Mouse (Mus musculus) right cerebral cortex, adult 2 months (tissue): ENCODE results near the gene Ptpn3.

Experiments used
- DNase-seq, 2 experiments: peaks; one replicate each; pipeline ENCODE4 v3.0.0; 2021 to 2022; ENCODE audit warnings: low spot score in 2 of 2

The Ptpn3 gene

DNA sequence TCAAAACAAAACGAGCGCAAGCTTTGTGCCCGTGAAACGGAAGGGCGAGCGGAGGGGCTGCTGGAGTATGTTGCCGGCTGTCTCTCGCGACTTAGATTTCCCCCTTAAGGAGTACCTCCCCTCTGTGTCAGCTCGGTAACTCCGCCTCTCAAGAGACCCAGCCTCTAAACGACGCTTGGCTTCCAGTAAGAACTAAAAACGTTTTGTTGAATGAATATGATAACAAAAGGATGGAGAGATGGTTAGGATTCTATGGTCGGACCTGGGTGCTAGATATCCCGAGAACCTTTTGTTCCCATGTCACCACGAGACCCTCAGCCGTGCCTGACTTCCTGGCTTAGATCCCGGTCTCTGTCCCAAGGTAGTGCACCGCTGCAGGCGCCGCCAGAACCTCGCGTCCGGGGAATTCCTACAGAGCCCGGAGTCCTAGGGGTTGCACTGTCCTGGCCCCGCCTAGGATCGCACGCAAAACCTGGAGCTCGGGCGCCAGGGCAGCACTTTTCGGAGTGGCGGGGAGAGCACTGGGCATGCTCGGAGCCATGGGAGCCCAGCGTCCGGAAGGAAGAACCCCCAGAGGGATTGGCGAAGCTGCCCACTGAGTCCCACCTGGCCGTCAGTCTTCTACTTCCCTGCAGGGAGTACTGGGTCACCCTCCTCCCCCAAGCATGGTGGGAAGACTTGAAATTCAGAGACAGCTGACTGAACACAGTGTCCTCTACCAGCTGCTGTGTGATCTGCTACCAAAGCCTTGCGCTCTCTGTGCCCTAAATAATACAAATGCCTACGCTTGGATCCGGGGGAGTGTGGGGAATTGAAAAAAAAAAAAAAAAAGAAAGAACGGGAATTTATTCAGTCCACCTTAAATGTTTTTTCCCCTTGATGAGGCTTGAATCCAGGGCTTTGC, at the start of gene Ptpn3:
TSS of gene Ptpn3 (minus strand) at position 428 of the 904 bp plus-strand sequence.
- DNase-seq = peak; percentile 75 to 82

DNA sequence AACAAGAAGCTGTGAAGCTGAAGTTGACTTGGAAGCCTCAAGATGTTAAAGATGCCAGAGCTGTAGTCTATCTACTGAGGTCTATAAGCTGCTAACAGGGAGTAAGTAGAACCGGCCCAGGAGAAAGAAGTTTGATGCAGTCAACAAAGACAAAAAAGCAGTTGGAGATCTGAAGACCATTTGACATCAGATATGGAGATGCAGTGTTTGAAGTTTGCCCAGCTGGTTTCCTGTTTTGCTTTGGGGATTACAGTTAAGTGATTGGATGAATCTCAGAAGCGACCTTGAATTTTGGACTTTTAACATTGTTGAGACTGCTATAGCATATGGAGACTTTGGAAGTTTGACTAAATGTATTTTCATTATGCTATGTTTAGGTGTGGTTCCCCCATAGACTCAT, 48.9 kb upstream of the Ptpn3 start:
- no peak for DNase-seq

DNA sequence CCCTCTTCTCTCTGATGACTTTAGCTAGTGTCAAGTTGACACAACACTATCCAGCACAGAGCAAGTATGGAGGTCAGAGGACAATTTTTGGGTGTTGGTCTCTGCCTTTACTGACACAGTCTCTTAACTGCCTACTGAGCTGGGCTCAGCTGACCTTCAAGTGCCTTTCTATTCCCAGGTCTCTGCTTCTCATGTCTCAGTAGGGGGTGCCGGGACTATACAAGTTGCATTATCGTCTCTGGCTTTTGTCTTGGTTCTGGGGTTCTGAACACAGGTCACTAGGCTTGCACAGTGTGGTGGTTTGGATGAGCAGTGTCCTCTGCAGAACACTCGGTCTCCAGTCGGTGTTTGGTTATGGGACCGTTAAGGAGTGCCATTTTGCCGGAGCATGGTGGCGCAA, 42.4 kb upstream of the Ptpn3 start:
- no peak for DNase-seq

DNA sequence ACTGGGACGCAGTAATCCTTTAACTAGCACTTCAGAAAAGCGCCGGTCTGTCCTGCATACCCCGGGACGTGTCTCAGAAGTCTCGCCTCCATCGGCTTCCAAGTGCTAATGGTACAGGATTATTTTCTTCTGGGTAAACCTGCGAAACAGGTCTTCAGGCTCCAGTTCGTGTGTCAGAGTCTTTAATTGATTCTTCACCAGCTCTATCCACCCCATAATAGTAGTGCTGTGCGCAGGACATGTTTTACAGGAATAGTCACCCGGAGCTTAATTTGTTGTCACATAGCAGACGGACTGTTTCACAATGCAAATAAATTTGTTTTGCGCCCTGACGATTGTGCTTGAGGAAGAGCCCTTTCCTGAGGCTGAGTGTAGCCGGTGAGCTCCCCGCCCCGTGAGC, 37.3 kb upstream of the Ptpn3 start:
- DNase-seq = no peak

DNA sequence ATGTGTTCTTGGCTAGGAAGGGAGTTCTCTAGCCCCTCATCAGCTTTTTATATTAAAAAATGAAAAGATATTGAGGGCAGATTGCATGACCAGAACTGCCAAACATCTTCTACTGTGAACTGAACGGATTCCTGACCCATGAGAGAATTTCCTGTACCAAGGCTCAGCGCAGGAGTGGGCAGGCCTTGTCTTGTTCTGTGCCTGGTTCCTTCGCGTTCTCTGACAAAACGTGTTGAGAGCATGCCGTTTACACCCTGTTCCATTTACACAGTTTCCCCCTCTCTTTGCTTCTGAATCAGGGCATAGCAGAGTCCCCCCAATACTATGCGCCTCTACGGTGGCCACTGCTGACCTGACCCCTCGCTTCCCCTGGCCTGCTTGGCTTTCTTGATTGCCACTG, 36.4 kb upstream of the Ptpn3 start:
- no peak for DNase-seq

DNA sequence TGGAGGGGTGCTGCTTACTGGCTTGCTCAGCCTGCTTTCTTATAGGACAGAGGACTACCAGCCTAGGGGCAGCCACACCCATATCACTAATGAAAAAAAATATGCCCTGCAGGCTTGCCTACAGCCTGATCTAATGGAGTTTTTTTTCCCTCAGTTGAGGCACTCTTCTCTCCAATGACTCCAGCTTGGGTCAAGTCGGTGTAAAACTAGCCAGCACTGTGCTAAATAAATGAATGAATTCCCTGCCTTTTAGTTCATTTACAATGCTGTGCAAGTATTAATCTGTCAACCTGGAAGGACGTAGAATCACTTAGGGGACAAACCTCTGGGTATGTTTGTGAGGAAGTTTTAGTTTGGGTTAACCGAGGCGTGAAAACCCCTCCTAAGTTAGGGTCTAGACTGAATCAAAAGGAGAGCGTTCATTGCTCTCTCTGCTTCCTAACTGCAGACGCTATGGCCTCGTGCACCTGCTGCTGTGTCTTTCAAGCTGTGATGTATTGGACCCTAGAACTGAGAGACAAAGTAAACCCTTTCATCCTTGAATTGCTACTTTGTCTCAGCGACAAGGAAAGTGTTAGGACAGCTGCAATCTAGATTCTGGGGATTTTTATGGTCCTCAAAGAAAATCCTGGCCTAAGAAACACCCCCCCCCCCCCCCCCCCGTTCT, 33.5 kb upstream of the Ptpn3 start:
- no peak for DNase-seq

DNA sequence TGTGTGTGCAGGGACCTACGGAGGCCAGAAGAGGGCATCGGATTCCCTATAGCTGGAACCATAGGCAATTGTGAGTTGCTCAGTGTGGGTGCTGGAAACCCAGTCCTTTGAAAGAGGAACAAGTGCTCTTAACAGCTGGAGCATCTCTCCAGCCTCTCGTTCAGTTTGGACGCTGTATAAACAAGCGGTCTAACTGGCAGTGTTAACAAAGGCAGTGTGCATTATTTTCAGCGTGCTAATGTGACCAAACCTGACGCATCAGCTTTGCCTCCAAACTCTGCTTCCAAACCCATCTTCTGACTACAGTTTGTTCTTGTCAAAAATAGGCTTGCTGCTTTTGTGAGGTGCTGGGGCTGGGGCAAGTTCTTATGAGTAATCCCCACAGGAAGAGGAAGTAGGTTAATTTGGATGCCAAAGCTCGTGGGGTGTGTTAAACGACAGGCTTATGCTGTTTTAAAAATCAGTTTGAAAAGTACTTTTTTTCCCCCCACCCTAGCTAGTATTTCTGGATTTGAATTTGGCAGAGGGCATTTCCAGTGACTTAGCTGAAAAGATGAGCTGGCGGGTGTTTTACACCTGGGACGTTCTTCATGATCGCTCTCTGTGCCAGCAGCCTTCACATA, 32.4 kb upstream of the Ptpn3 start:
- peak in 1 of 2 experiments; percentile 18 for DNase-seq

DNA sequence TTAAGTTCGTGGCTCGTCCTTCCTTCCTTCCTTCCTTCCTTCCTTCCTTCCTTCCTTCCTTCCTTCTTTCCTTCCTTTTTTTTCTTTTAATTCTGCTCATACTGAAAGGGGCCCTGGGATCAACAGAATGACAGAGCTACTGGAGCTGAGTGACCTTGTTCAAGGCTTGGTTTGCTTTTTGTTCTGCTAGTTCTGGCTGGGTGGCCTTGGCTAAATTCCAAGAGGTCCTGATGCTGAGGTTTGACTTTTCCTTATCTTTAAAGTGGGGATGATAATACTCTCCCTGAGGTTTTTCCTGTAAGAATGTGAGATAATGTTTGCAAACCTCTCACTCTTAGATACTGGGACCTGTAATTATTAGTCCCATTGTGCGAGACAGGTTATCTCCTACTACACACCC, 30.9 kb upstream of the Ptpn3 start:
- no peak for DNase-seq

DNA sequence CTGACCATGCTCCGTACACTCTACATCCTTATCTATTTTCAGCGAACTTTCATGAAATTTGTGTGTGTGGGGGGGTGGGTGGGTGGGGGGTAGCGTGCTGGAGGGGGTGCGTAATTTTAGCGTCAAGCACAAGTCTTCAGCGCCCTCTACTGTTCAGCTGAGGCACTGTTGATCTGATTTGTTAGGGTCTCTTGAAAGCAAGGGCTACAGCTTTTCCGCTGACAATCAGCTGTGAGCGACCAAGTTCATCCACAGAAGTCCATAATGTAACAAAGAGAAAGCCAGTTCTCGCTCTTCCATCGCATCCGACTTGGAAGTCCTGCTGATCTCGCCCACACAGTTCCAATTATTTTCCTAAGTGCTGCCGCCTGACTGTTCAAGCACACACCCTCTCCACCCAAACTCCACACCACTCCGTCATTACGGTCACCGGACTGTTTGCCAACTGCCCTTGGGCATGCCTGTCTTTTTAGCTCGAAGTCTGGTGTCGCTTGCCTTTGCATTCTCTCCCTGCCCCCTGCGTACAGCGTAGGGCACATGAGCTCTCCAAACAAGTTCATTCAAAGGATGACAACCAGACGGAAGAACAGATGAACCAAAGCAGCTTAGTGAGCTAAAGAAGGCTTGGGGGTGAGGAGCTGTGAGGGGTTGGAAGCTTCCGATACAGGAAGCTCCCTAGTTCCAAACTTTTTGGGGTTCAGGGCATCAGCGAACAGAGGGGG, 19.1 kb upstream of the Ptpn3 start:
- DNase-seq = peak; percentile 69 to 74

DNA sequence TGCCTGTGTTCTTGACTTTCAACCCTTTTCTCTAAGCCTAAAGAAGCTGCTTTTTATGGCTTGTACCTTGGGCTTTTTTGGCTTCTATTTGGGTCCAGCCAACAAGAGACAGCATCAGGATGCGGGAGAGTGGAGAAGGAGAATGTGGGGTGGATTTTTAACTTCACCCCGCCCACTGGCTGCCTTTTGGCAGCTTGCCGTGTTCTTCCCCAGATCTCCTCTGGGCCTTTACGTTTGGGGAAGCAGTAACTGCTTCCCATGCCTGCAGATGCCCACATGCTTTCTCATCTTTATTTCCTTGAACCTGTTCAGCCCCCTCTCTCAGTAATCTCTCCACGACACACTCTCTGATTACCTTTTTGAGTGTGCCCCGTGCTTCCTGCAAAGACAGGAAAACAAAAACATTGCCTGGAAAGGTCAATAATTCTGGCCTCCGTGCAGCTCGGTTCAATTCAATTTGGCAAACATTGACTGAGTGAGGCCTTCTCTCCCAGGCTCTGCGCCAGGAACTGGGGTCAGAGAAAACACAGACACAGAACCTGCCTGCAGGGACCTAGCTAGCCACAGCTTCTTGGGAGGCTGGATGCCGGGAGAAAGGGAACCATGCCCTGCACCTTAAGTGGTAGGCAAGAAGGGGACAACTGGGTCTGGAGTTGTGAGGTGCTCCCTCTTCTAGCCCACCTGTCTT, 17.0 kb upstream of the Ptpn3 start:
- peak; percentile 79 to 88 for DNase-seq

DNA sequence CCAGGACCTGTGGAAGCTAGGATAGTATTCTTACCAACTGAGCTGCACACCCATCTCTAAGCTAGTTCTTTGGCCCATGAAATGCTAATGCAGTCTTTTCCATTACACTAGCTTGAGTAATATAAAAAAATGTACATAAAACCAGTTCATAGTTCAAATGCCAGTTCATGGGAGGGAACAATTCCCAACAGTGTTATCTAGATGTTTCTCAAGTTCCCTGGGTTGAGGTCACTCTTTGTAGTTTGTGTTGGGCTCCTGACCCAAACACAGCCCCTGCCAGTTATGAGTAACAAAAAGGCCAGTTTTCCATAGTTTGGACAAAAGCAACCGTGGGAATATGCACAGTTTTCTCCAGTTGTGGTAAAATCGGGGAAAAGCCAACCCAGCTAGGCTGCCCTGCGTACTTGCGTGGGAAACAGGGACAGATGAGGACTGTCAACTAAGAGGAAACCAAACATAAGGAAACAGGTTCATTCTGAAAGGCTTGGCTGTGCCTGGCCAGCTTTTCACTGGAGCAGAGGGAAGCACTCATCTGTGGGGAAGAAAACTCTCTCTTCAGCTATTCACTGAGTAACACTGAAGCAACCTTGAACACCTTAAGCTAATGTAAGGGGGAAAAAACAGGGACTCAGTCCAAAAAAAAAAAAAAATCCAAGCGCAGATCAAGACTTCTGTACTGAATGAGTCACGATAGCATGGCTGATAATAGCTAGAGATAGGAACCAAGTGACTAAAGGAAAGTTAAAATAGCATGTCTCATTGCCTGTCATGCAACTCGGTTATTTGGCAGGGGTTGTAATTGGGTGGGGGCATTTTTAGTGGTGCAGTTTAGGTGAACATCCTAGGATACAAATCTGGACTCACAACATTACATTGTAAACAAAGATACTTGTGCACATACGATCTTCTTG, 10.9 kb upstream of the Ptpn3 start:
- DNase-seq = peak in 1 of 2 experiments; percentile 29

DNA sequence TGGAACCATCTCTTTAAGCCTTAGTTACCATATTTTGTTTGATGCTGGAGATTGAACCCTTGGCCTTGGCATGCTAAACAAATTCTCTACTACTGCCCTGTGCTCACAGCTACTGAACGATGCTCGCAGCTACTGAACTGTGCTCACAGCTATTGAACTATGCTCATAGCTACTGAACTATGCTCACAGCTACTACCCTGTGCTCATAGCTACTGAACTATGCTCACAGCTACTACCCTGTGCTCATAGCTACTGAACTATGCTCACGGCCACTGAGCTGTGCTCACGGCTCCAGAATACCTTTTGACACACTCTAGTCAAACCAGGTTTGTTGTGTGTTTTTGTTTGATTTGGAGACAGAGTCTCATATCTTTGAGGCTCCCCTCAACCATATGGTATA, 10.1 kb upstream of the Ptpn3 start:
- DNase-seq = no peak

DNA sequence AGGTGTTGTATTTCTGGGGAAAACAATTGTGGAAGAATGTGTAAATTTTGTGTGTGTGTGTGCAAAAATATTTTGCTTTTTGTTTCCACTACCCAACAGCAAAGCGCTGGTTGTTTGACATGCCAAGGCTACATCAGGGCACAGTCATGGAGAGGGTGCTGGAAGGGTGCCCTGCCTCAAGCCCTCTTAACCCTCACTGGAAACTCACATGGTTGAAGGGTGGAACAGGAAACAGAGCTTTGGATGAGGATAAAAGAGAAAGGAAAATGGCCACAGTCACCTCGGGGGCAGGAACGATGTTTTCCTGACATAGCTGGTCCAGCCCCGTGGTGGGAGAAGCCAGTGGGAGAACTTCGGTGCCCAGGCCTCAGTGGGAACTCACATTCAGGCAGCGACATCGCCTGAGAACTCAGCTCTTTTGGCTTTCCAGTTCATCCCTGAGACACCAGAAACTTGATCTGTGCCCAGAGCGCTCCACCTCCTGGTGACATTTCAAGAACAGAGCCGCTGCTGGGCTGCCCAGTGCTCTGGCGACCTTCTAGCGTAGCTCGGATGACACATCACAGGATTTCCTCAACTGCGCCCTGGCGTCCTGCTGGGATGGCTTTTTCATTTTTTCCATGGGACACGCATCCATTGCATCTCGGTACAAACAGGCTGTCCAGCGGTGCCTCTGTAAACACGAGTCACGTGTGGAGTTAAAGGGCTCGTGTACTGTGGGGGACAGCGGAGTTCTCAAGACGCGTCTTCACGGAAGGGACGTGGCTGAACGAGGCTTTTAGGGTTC, 6.8 kb upstream of the Ptpn3 start:
- DNase-seq = no peak

DNA sequence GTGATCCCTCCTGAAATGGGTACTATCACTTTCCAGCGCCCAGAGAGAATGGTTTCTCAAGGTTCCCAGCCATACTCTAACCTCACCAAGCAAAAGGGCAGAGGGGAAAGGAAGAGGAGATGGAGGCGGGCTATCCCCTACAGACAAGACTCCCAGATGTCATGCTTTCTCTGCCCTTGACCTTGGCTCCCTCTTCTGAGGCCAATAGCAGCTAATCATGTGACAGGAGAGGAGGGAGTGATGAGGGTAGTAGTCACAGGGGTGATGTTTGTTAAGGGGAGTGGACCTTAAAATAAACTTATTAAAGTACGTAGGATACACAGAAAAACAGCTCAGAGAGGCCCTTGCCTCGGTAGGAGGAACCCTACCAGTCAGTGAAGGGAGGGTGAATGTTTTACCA, 6.1 kb upstream of the Ptpn3 start:
- DNase-seq = no peak

DNA sequence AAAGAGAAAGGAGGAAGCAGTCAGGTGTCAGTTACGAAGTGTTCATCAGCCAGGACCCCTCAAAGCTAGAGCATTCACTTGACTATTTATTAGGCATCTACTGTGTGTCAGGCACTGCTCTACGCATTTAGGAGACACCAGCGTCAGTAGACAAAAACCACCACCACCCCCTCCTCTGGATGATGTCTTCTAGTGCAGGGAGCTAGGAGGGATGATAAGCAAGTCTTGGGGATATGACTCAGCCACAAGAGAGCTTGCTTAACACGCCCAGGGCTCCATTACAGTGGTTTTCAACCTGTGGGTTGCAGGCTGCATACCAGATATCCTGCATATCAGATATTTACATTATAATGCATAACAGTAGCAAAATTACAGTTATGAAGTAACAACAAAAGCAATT, 4.6 kb upstream of the Ptpn3 start:
- peak in 1 of 2 experiments; percentile 15 for DNase-seq

DNA sequence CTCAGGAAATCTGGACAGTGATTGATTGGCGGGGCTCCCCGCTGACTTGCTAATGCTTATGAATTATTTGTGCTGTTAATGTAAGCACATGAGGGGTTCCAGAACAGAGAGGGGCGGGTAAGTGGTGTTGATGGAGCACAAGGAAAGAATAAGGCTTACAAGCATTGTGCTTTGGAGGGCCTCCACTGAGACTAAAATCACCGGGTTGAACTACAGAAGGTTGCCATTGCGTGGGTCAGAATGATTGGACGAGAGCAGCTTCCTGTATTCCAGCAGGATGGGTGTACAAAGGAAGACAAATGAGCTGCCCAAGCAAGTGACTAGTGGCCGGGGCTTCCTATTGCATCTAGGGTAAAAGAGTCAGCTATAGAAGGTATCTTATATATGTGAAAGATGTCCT, 4.0 kb upstream of the Ptpn3 start:
- no peak for DNase-seq

DNA sequence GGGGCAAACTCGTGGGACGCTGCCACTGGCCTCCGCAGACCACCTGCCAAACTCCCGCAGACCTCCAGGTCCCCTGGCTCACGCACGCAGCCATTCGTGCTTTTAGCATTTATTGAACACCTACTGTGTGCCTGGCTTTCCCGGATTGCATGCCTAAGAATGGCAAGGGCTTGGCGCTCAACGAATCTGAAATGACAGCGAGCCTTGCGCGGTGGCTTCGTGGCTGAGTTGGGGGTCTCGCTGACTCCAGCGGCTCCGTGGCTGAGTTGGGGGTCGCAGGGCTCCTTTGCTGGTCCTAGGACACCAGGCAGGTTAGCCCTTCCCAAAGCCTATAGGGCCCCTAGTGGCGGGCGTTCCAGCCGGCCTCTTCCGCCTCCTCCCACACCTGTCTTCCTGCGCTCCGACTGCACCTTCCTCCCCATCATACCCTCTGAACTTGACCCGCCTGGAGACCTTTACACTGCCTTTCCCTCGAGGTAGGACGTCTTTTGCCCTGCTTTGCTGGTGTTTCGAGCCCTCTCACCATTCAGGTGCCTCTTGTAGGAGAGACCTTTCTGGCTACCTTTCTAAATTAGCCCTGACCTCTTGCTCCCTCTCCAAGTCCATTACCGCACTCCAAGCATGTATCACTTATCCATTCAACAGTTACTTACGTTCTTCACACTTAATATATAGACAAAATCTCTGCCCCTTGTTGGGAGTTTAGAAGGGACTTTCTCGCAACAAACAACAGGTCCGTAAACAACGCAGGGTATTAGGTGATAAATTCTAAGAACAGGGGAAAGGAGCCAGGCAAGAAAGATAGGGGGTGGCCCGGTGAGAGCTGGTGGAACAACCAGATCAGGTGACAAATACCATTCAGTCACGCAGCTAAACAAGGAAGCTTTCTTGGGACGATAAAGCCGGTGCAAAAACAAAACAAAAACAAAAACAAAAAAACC, 898 bp downstream of the Ptpn3 start:
- peak; percentile 26 to 55 for DNase-seq

DNA sequence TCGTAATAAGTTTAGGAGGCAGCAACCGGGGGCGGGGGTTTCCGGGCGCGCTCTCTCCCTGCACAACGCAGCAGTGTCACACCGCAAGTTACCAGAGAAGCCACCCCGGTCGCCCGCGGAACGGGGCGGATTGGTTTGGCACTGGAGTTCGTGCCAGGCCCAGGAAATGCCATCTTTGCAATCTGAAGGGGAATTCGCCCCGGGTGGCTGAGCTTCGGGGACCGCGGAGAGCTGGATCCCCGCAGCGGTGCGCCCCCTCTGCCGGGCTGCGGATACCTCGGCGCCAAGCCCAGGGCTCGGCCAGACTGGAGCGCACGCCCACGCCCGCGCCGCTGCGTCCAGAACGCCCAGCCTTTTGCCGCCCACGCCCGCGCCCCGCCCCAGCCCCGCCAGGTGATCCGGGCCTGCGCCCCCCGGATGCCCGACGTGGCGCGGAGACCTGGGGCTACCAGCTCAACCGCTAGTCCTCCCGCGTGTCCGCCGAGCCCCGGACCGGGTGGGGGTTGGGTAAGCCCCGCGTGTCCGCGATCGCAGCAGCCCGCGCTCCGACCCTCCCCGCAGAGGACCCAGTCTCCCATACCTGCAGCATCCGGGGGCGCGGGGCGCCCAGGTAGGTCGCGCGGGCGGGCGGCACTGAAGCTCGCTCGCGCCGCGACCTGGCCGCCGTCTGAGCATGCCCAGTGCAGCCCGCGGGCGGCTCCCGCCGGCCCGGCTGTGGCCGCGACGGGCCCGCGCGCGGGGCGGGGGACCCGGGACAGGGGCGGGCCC, 1.8 kb downstream of the Ptpn3 start:
- peak; percentile 51 to 59 for DNase-seq
